Mouse (Mus musculus) mouse embryonic stem cell (cell line): Measurements from ENCODE around the gene Spef1.

ENCODE experiments used
- in situ Hi-C, 2 experiments: fragments of 300-500 bp; cut with MboI; formaldehyde crosslinking; loops; 1 replicate in 1 of 2; 3 replicates in 1 of 2; pipeline ENCODE4 v1.14.3; 2019 to 2020; ENCODE audit warnings: low sequenced_read_pairs in 2 of 2, low pct_unique_long_range_greater_than_20kb in 1 of 2, mixed read lengths in 1 of 2; ENCODE audit not compliant: unreplicated experiment in 1 of 2

Gene Spef1

GRCm38 (mm10) chr2:131132111-131132888, 54.8 kb downstream of the Spef1 start:
- in situ Hi-C loops = no loop called here

GRCm38 (mm10) chr2:131130849-131131248, 56.2 kb downstream of the Spef1 start:
- in situ Hi-C loops = no loop called here

GRCm38 (mm10) chr2:131129836-131130235, 57.2 kb downstream of the Spef1 start:
- in situ Hi-C loops = no loop called here

GRCm38 (mm10) chr2:131128636-131129157, 58.4 kb downstream of the Spef1 start:
- in situ Hi-C loops = no loop called here

GRCm38 (mm10) chr2:131128211-131128610, 58.9 kb downstream of the Spef1 start:
- in situ Hi-C loops = no loop called here

- in situ Hi-C loops = no loop called here
Observed at GRCm38 (mm10) chr2:131127161-131127730, 59.8 kb downstream of the Spef1 start, which contains the start of gene Hspa12b. Hspa12b (plus strand) TSS chr2:131127280.

GRCm38 (mm10) chr2:131125964-131126815, 60.9 kb downstream of the Spef1 start:
- in situ Hi-C loops = no loop called here

GRCm38 (mm10) chr2:131125157-131125963, 61.7 kb downstream of the Spef1 start:
- in situ Hi-C loops = no loop called here

- in situ Hi-C loops = no loop called here
Observed at GRCm38 (mm10) chr2:131124166-131124565, 62.9 kb downstream of the Spef1 start.
